Mouse (Mus musculus) kidney, embryonic 16.5 days (tissue): ENCODE results near the gene Gpr83. TPM values are rescaled to one million over a fixed set of nuclear protein-coding genes. Genes with fewer than 3 reads are reported as not detected.

Source experiments
- ATAC-seq: fragments of 200-750 bp; cut with Nextera tagmentation; 2 replicates; pipeline ENCODE4 v1.8.0; 2017; ENCODE audit warnings: moderate TSS enrichment; ENCODE audit not compliant: low FRiP score, low TSS enrichment
- H3K27ac ChIP-seq: fragments of 300-500 bp; sonication (generic); 2 replicates; pipeline ENCODE4 v1.5.1; 2014; ENCODE audit warnings: low read length
- H3K27me3 ChIP-seq: fragments of 300-500 bp; sonication (generic); 2 replicates; pipeline ENCODE4 v1.6.1; 2014; ENCODE audit warnings: low read length, control low read depth, mixed read lengths; ENCODE audit not compliant: insufficient read depth
- H3K36me3 ChIP-seq: fragments of 300-500 bp; sonication (generic); 2 replicates; pipeline ENCODE4 v1.6.1; 2014; ENCODE audit warnings: low read length, control low read depth, mixed read lengths; ENCODE audit not compliant: insufficient read depth
- H3K4me1 ChIP-seq: fragments of 300-500 bp; sonication (generic); 2 replicates; pipeline ENCODE4 v1.6.1; 2014; ENCODE audit warnings: low read length, control low read depth, mixed read lengths; ENCODE audit not compliant: insufficient read depth
- H3K4me2 ChIP-seq: fragments of 300-500 bp; sonication (generic); replicated peaks from 2 replicates; pipeline ENCODE4 v1.6.1; 2014; ENCODE audit warnings: low read depth, low read length
- H3K4me3 ChIP-seq: fragments of 300-500 bp; sonication (generic); 2 replicates; pipeline ENCODE4 v1.5.1; 2014; ENCODE audit warnings: mild to moderate bottlenecking, low read length
- H3K9ac ChIP-seq: fragments of 300-500 bp; sonication (generic); replicated peaks from 2 replicates; pipeline ENCODE4 v1.6.1; 2014; ENCODE audit warnings: low read length
- H3K9me3 ChIP-seq: fragments of 300-500 bp; sonication (generic); 2 replicates; pipeline ENCODE4 v1.6.1; 2016; ENCODE audit warnings: low read length, control low read depth
- WGBS: fragments of 180-500 bp; shearing (Covaris S2); extraction: QIAGEN DNeasy Blood & Tissue Kit; methylation state at CpG from one replicate; pipeline ENCODE4 v1.1.7; 2014; 5-methylcytosine and 5-hydroxymethylcytosine counted together
- polyA plus RNA-seq: library from polyadenylated mRNA; unstranded; fragments of >200 nt; fragmentation: Nextera tagmentation; extraction: Ambion mirVana; gene quantifications from 2 replicates; pipeline ENCODE4 v1.2.1, GENCODE M21; 2015

Gene Gpr83
- polyA plus RNA-seq, 1 experiment from 2014 or later: 0.49 TPM

DNA sequence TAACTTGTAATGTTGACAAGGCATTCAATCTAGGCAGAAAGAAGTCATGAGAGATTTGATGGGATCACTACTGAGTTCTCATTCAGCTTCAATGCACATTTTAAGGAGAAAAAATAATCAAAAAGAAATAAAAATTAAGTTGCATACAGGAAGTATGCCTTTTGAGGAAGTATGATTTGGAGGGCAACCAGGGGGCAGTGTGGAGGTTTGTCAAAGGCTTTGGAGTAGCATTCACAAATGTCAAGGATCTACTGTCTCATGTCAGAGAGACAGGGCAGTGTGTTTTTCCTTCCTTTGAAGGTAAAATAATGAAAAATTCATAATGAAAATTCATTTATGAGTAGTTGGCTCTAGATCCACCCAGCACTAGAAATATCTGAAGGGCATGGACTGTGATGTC lies 25.1 kb downstream of the Gpr83 start:
- H3K27ac ChIP-seq: no peak overlapping the region
- ATAC-seq: no peak
- no peak overlapping the region for H3K9ac ChIP-seq

GRCm38 (mm10) chr9:14885954-14886353 lies 25.9 kb downstream of the Gpr83 start:
- no peaks in the 10 kb centered on the region for H3K27me3 ChIP-seq
- H3K27ac ChIP-seq: no peak overlapping the region
- no peak for ATAC-seq
- no peaks in the 10 kb centered on the region for H3K4me1 ChIP-seq
- H3K9me3 ChIP-seq: no peaks in the 10 kb centered on the region
- H3K9ac ChIP-seq: no peak overlapping the region
- WGBS: 68% methylated on average over 1 of the region's 1 CpGs
- H3K4me2 ChIP-seq: no peak overlapping the region
- no peaks in the 10 kb centered on the region for H3K36me3 ChIP-seq
- H3K4me3 ChIP-seq: no peak overlapping the region

More for the DNA sequence above, 25.1 kb downstream of the Gpr83 start:
- no peak overlapping the region for H3K4me2 ChIP-seq
- H3K4me3 ChIP-seq: no peak overlapping the region
- H3K27me3 ChIP-seq: no peaks in the 10 kb centered on the region
- H3K9me3 ChIP-seq: no peaks in the 10 kb centered on the region
- H3K36me3 ChIP-seq: no peaks in the 10 kb centered on the region
- no peaks in the 10 kb centered on the region for H3K4me1 ChIP-seq

DNA sequence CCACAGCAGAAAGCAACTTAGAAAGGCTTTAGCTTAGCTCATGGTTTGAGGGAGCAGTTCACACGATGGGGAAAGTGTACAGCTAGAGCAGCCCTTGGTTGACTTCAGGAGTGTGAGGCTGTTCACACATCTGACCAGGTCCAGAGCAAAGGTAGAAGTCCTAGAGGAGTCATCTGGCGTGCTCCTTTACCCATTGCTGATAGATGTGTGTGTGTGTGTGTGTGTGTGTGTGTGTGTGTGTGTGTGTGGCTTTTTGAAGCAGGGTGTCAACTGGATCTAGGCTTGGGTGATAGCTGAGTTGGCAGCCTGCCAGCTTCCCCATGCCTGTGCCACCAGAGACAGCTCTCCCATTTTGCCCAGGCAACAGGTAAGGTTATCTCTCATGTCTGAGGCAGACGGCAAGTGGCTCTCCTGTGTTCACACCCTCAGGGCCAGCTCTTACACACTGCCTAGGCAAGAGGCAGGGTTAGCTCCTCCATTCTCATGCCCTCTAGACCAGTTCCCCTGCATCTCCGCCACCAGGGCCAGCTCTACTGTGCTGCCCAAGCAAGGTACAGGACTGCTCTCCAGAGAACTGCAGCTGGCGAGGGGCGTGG lies 27.9 kb downstream of the Gpr83 start:
- no peaks in the 10 kb centered on the region for H3K9me3 ChIP-seq
- H3K27me3 ChIP-seq: no peaks in the 10 kb centered on the region
- H3K4me1 ChIP-seq: no peaks in the 10 kb centered on the region
- 88% methylated on average over 6 of the region's 6 CpGs for WGBS
- no peak overlapping the region for H3K4me3 ChIP-seq
- H3K9ac ChIP-seq: no peak overlapping the region
- 0 out of 2 replicates have a peak, but pooled peaks have one; percentile 39 for ATAC-seq
- H3K4me2 ChIP-seq: no peak overlapping the region
- H3K36me3 ChIP-seq: no peaks in the 10 kb centered on the region
- H3K27ac ChIP-seq: no peak overlapping the region

DNA sequence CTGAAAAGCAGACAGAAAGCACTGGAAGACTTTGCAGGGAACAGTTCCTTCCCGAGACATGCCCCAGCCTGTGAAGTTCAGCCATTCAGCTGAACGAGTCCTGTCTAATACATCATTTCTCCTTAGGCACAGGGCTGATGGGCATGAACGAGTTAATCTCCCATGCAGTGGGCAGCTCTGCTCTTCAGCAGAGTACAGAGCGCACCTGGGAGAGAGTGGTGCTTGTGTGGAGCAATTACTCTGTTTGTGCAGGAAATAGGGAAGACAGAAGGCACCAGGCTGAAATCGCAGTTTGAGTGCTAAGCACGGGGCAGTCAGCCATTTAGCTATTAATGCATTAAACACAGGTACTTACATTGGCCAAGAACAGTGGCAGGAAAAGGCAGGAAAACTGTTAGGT lies 28.7 kb downstream of the Gpr83 start:
- H3K4me2 ChIP-seq: no peak overlapping the region
- no peaks in the 10 kb centered on the region for H3K4me1 ChIP-seq
- no peaks in the 10 kb centered on the region for H3K27me3 ChIP-seq
- no peak for ATAC-seq
- H3K36me3 ChIP-seq: no peaks in the 10 kb centered on the region
- H3K4me3 ChIP-seq: no peak overlapping the region
- H3K9me3 ChIP-seq: no peaks in the 10 kb centered on the region
- no peak overlapping the region for H3K27ac ChIP-seq
- 53% methylated on average over 6 of the region's 6 CpGs for WGBS
- H3K9ac ChIP-seq: no peak overlapping the region

DNA sequence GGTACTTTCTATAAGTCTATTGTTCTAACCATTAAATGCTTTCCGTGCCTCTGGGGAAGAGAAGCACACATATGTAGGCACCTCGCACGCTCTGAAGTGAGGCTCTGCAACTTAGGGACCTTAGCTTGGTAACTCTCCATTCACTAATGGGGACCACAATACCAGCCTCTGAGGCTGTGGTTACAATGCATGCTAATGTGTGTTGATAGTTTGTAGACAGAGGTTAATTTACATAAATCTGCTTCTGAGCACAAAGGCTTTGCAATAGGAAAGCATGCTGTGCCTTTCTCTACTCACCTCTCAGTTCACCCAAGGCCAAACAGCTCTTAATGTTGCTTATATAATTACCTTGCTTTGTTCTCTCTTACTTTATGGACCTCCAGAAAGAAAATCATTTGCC lies 30.7 kb downstream of the Gpr83 start:
- ATAC-seq: no peak
- Histone ChIP-seq H3K4me1 (0 out of 2 replicates have a peak, but pooled peaks cover 3% of the 10 kb centered on the region), H3K9ac (no peak overlapping the region), H3K9me3 (peaks cover 3% of the 10 kb centered on the region; the same call in 1 of the 2 replicates), H3K27ac (no peak overlapping the region), H3K4me2 (no peak overlapping the region), H3K4me3 (no peak overlapping the region), H3K27me3 (no peaks in the 10 kb centered on the region), H3K36me3 (no peaks in the 10 kb centered on the region)
- WGBS: 80% methylated on average over 3 of the region's 3 CpGs

DNA sequence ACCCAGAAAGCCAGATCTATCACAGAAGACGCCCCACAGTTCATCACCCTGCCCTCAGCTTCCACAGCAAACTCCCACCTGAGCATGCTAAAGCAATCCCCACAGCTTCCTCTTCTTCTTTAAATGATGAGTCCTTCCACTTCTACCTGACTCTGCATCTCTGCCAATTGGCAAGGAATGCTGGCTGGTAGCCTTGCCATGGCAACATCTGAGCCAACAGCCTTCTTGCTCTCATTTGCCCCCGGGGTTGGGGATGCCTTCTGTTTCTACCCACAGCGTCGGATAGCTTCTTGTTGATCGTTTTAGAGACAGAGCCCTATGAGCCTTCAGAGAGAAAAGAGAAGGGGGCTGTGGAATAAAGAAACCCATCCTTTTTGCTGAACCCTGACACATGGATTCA lies 31.9 kb downstream of the Gpr83 start:
- H3K36me3 ChIP-seq: no peaks in the 10 kb centered on the region
- WGBS: 83% methylated on average over 5 of the region's 5 CpGs
- no peak overlapping the region for H3K4me3 ChIP-seq
- no peak for ATAC-seq
- H3K4me2 ChIP-seq: no peak overlapping the region
- peaks cover 3% of the 10 kb centered on the region; the same call in 1 of the 2 replicates for H3K9me3 ChIP-seq
- H3K4me1 ChIP-seq: 0 out of 2 replicates have a peak, but pooled peaks cover 3% of the 10 kb centered on the region
- no peak overlapping the region for H3K27ac ChIP-seq
- no peak overlapping the region for H3K9ac ChIP-seq
- no peaks in the 10 kb centered on the region for H3K27me3 ChIP-seq

DNA sequence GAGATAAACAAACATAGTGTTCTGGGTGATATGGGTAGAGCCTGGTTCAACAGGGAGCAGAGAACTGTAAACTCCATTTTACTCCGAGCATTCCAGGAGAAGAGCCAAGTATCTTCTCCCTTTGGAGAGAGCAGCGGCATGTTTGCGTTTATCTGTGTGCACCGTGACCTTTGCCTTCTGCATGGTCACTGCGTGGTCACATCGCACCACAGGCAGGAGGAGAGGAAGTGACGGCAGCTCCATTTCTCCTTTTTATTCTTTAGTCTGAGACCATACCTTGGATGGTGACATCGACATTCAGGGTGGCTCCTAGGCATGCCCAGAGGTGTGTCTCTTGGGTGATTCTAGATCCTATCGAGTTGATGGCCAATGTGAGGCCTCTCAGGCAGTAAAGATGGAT lies 33.4 kb downstream of the Gpr83 start:
- no peak overlapping the region for H3K9ac ChIP-seq
- WGBS: 69% methylated on average over 9 of the region's 9 CpGs
- no peak overlapping the region for H3K4me3 ChIP-seq
- no peak overlapping the region for H3K4me2 ChIP-seq
- H3K9me3 ChIP-seq: peaks cover 3% of the 10 kb centered on the region; the same call in 1 of the 2 replicates
- H3K4me1 ChIP-seq: 0 out of 2 replicates have a peak, but pooled peaks cover 3% of the 10 kb centered on the region
- no peak for ATAC-seq
- H3K36me3 ChIP-seq: no peaks in the 10 kb centered on the region
- H3K27ac ChIP-seq: no peak overlapping the region
- H3K27me3 ChIP-seq: no peaks in the 10 kb centered on the region

DNA sequence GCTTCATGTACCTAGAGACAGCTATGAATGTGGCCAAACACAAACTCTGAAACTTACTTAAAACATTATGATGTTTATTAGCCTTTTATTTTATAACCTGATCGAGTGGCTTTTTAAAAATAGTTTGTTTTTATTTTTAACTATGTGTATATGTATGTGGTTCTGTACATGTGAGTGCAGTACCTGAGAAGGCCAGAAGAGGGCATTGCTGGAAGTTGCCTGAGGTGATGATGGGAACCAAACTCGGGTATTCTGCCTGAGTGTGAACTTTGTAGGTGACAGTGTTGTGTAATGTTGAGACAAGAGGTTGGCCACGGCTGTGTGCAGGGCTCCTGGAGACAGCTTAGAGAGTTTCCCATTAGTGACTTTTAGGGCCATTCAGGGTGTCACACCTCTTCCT lies 34.6 kb downstream of the Gpr83 start:
- 80% methylated on average over 3 of the region's 3 CpGs for WGBS
- H3K27ac ChIP-seq: no peak overlapping the region
- peaks cover 3% of the 10 kb centered on the region; the same call in 1 of the 2 replicates for H3K9me3 ChIP-seq
- no peaks in the 10 kb centered on the region for H3K36me3 ChIP-seq
- H3K4me2 ChIP-seq: no peak overlapping the region
- H3K4me1 ChIP-seq: 0 out of 2 replicates have a peak, but pooled peaks cover 3% of the 10 kb centered on the region
- ATAC-seq: no peak
- H3K27me3 ChIP-seq: no peaks in the 10 kb centered on the region
- H3K4me3 ChIP-seq: no peak overlapping the region
- H3K9ac ChIP-seq: no peak overlapping the region

- no peak for ATAC-seq
- no peak overlapping the region for H3K27ac ChIP-seq
These were observed 35.3 kb downstream of the Gpr83 start for GRCm38 (mm10) chr9:14895237-14895835.

DNA sequence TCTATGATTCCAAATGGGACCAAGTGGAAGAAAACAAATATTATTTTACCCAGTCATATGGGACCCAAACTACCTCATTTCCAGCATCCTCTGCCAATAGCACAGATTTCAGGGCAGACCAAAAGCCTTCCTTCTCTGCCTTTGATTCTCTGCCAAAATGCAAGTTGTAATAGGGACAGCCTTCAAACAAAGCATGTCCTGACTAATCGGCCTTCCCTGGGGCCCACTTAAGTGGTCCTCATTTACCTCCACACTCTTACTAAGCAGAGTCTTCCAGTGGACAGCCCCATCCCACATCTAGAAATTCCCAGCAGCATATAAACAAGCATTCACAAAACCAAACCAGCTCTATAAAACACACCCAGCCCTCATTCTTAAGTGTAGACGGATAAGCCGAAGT lies 37.1 kb downstream of the Gpr83 start:
- no peak overlapping the region for H3K4me2 ChIP-seq
- no peaks in the 10 kb centered on the region for H3K36me3 ChIP-seq
- WGBS: 76% methylated on average over 3 of the region's 3 CpGs
- no peak for ATAC-seq
- H3K9ac ChIP-seq: no peak overlapping the region
- H3K4me3 ChIP-seq: no peak overlapping the region
- peaks cover 3% of the 10 kb centered on the region; the same call in 1 of the 2 replicates for H3K9me3 ChIP-seq
- no peaks in the 10 kb centered on the region for H3K27me3 ChIP-seq
- H3K4me1 ChIP-seq: 0 out of 2 replicates have a peak, but pooled peaks cover 3% of the 10 kb centered on the region
- no peak overlapping the region for H3K27ac ChIP-seq

More at GRCm38 (mm10) chr9:14895237-14895835, 35.3 kb downstream of the Gpr83 start:
- Histone ChIP-seq H3K36me3 (no peaks in the 10 kb centered on the region), H3K9me3 (peaks cover 3% of the 10 kb centered on the region; the same call in 1 of the 2 replicates), H3K9ac (no peak overlapping the region), H3K27me3 (no peaks in the 10 kb centered on the region), H3K4me1 (0 out of 2 replicates have a peak, but pooled peaks cover 3% of the 10 kb centered on the region), H3K4me3 (no peak overlapping the region), H3K4me2 (no peak overlapping the region)
- WGBS: 42% methylated on average over 7 of the region's 7 CpGs
